Mouse (Mus musculus): ENCODE measurements at regions not wholly inside any gene's neighbourhood (a gene's known extent, or its start where the extent isn't known, plus 50 kb on each side); places are given as distances from the start of the nearest gene placed in this dataset.

DNA sequence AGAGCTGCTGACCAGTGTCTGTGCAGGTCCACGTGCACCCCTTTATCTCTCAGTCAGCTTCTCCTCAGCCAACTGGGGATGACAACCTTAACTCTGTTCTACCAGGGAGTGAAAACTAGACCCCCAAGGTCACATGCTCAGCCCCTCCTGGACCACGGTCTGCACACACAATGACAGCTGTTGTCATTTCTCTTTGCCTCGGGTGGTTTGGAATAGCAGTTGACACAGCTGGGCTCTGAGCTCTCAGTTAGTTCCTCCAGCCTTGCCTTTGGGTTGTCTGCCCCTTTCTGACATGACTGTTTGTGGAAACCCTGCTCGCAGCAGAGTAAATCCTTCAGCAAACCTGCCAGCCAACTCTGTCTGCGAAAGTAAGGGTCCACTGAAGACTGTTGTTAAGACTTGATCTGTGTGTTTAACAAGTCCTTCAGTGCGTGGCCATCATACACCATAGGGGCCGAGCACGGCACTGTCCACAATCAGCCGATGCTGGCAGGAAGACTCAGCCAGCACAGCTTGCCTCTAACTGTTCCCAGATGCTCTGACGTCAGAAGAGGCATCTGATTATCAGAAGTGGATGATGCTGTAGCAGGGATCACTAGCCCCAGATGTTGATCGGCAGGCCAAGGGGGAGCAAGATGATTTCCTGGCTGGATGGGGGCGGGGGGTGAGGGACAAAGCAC, 106.7 kb upstream of the Lrig1 start:
- TF ChIP-seq CTCF (IDR thresholded peaks at IDR 0.05; ENCODE audit: low read depth) = no peak
- Histone ChIP-seq H3K27ac (no peak overlapping the region), H3K4me3 (replicated peaks; ENCODE audit: low read depth, low read length) (no peak overlapping the region), H3K4me2 (ENCODE audit: low read length) (no peak overlapping the region), H3K9me3 (replicated peaks; ENCODE audit: low read length) (no peaks in the 10 kb centered on the region), H3K4me1 (replicated peaks; ENCODE audit: insufficient read depth, low read length) (no peaks in the 10 kb centered on the region), H3K9ac (ENCODE audit: low read depth, low read length) (no peak overlapping the region), H3K36me3 (ENCODE audit: insufficient read depth, low read length) (no peaks in the 10 kb centered on the region), H3K27me3 (ENCODE audit: insufficient read depth, low read length) (no peaks in the 10 kb centered on the region)
- no peak for DNase-seq (ENCODE audit: low spot score)
- no peak for ATAC-seq (replicated peaks; ENCODE audit: low FRiP score, low read depth)
- 74% methylated on average over 12 of the region's 12 CpGs for WGBS

DNA sequence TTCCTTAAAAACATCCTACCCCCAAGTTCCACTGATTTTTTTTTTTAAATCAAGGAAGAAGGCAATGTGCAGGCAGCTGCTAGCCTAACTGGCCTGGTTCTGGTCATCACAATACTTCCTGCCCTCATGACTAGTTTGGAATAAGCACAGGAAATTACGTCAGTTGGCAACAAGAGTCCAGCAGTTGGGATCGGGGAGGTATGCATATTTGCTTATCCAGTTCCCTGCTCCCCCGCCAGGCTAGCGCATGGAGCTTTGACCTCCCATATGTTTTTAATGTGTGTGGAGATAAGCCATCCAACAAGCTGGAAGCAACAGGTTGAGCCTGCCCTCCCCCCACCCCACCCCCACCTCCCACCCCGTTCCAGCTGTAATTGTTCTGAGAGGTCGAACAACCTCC, 105.7 kb upstream of the Lrig1 start:
- H3K9ac ChIP-seq (ENCODE audit: low read depth, low read length) = no peak overlapping the region
- WGBS = 33% methylated on average over 6 of the region's 6 CpGs
- no peak for TF ChIP-seq CTCF (IDR thresholded peaks at IDR 0.05; ENCODE audit: low read depth)
- no peaks in the 10 kb centered on the region for H3K9me3 ChIP-seq (replicated peaks; ENCODE audit: low read length)
- H3K4me1 ChIP-seq (replicated peaks; ENCODE audit: insufficient read depth, low read length) = no peaks in the 10 kb centered on the region
- peak; percentile 68 for DNase-seq (ENCODE audit: low spot score)
- H3K27me3 ChIP-seq (ENCODE audit: insufficient read depth, low read length) = no peaks in the 10 kb centered on the region
- H3K4me3 ChIP-seq (replicated peaks; ENCODE audit: low read depth, low read length) = no peak overlapping the region
- H3K27ac ChIP-seq = no peak overlapping the region
- no peaks in the 10 kb centered on the region for H3K36me3 ChIP-seq (ENCODE audit: insufficient read depth, low read length)
- H3K4me2 ChIP-seq (ENCODE audit: low read length) = no peak overlapping the region
- no peak for ATAC-seq (replicated peaks; ENCODE audit: low FRiP score, low read depth)

- no peak for TF ChIP-seq CTCF (IDR thresholded peaks at IDR 0.05; ENCODE audit: low read depth)
- ATAC-seq (replicated peaks; ENCODE audit: low FRiP score, low read depth) (no peak), DNase-seq (ENCODE audit: low spot score) (no peak)
- H3K27me3 ChIP-seq (ENCODE audit: insufficient read depth, low read length) = no peaks in the 10 kb centered on the region
- no peak overlapping the region for H3K27ac ChIP-seq
- H3K9me3 ChIP-seq (replicated peaks; ENCODE audit: low read length) = no peaks in the 10 kb centered on the region
- H3K36me3 ChIP-seq (ENCODE audit: insufficient read depth, low read length) = no peaks in the 10 kb centered on the region
- H3K9ac ChIP-seq (ENCODE audit: low read depth, low read length) = no peak overlapping the region
- no peaks in the 10 kb centered on the region for H3K4me1 ChIP-seq (replicated peaks; ENCODE audit: insufficient read depth, low read length)
- no peak overlapping the region for H3K4me3 ChIP-seq (replicated peaks; ENCODE audit: low read depth, low read length)
- H3K4me2 ChIP-seq (ENCODE audit: low read length) = no peak overlapping the region
- 76% methylated on average over 10 of the region's 10 CpGs for WGBS
Observed at GRCm38 (mm10) chr6:94804284-94804815, 104.4 kb upstream of the Lrig1 start.

GRCm38 (mm10) chr6:94801039-94801438, 101.1 kb upstream of the Lrig1 start:
- no peak overlapping the region for H3K27ac ChIP-seq

GRCm38 (mm10) chr6:94798545-94799211, 98.7 kb upstream of the Lrig1 start:
- WGBS = 87% methylated on average over 4 of the region's 4 CpGs
- Histone ChIP-seq H3K4me3 (replicated peaks; ENCODE audit: low read depth, low read length) (no peak overlapping the region), H3K27me3 (ENCODE audit: insufficient read depth, low read length) (no peaks in the 10 kb centered on the region), H3K9me3 (replicated peaks; ENCODE audit: low read length) (no peaks in the 10 kb centered on the region; the same call in 1 of the 2 replicates), H3K27ac (no peak overlapping the region), H3K4me1 (replicated peaks; ENCODE audit: insufficient read depth, low read length) (no peaks in the 10 kb centered on the region), H3K9ac (ENCODE audit: low read depth, low read length) (no peak overlapping the region), H3K4me2 (ENCODE audit: low read length) (no peak overlapping the region), H3K36me3 (ENCODE audit: insufficient read depth, low read length) (no peaks in the 10 kb centered on the region)
- DNase-seq (ENCODE audit: low spot score) (no peak), ATAC-seq (replicated peaks; ENCODE audit: low FRiP score, low read depth) (no peak)
- TF ChIP-seq CTCF (IDR thresholded peaks at IDR 0.05; ENCODE audit: low read depth) = no peak

More at GRCm38 (mm10) chr6:94801039-94801438, 101.1 kb upstream of the Lrig1 start:
- DNase-seq (ENCODE audit: low spot score) = no peak
- WGBS = 42% methylated on average over 12 of the region's 12 CpGs
- Histone ChIP-seq H3K4me1 (replicated peaks; ENCODE audit: insufficient read depth, low read length) (no peaks in the 10 kb centered on the region), H3K4me2 (ENCODE audit: low read length) (peak overlapping the region; percentile 23; the same call in 1 of the 2 replicates), H3K27me3 (ENCODE audit: insufficient read depth, low read length) (no peaks in the 10 kb centered on the region), H3K4me3 (replicated peaks; ENCODE audit: low read depth, low read length) (0 out of 2 replicates have a peak overlapping the region, but pooled peaks have one; percentile 4), H3K9me3 (replicated peaks; ENCODE audit: low read length) (no peaks in the 10 kb centered on the region; the same call in 1 of the 2 replicates), H3K36me3 (ENCODE audit: insufficient read depth, low read length) (no peaks in the 10 kb centered on the region), H3K9ac (ENCODE audit: low read depth, low read length) (0 out of 2 replicates have a peak overlapping the region, but pooled peaks have one; percentile 35)
- no peak for ATAC-seq (replicated peaks; ENCODE audit: low FRiP score, low read depth)
- no peak for TF ChIP-seq CTCF (IDR thresholded peaks at IDR 0.05; ENCODE audit: low read depth)

- H3K27ac ChIP-seq = no peak overlapping the region
- H3K27me3 ChIP-seq (ENCODE audit: insufficient read depth, low read length) = no peaks in the 10 kb centered on the region
- no peak for ATAC-seq (replicated peaks; ENCODE audit: low FRiP score, low read depth)
- no peak for DNase-seq (ENCODE audit: low spot score)
- 73% methylated on average over 4 of the region's 4 CpGs for WGBS
- no peak overlapping the region for H3K9ac ChIP-seq (ENCODE audit: low read depth, low read length)
- H3K4me3 ChIP-seq (replicated peaks; ENCODE audit: low read depth, low read length) = no peak overlapping the region
- no peak overlapping the region for H3K4me2 ChIP-seq (ENCODE audit: low read length)
- H3K9me3 ChIP-seq (replicated peaks; ENCODE audit: low read length) = no peaks in the 10 kb centered on the region; the same call in 1 of the 2 replicates
- no peak for TF ChIP-seq CTCF (IDR thresholded peaks at IDR 0.05; ENCODE audit: low read depth)
- no peaks in the 10 kb centered on the region for H3K4me1 ChIP-seq (replicated peaks; ENCODE audit: insufficient read depth, low read length)
- H3K36me3 ChIP-seq (ENCODE audit: insufficient read depth, low read length) = no peaks in the 10 kb centered on the region
Observed at GRCm38 (mm10) chr6:94795442-94795841, 95.5 kb upstream of the Lrig1 start.
